13 mouse cellular contexts compared by ENCODE assay signal in genomic region chr6:76984773-76985172, GRCm38 (mm10).
DNase-seq lines count a peak whose midpoint lies in the region; ATAC-seq and TF ChIP-seq lines count a peak whose summit lies in the region.
"Had no signal": no experiment of that assay in that cellular context is flagged by ENCODE, and none has a peak within 500 bp of the region (broad histone marks: within the 10 kb centered on the region; RNA-seq: fewer than 3 reads in every experiment).

No protein-coding gene starts in this region.

- H3K36me3 ChIP-seq in hindbrain, postnatal 0 days (ENCODE audit: insufficient read depth, low read length) = no peaks in the 10 kb centered on the region
- no peaks in the 10 kb centered on the region for H3K36me3 ChIP-seq in hindbrain, embryonic 10.5 days
- H3K36me3 ChIP-seq in forebrain, embryonic 16.5 days (ENCODE audit: control insufficient read depth, insufficient read depth) = no peaks in the 10 kb centered on the region
- no peaks in the 10 kb centered on the region for H3K36me3 ChIP-seq in kidney, embryonic 14.5 days (ENCODE audit: control insufficient read depth, insufficient read depth, low read length)
- H3K36me3 ChIP-seq: liver, embryonic 15.5 days; midbrain, embryonic 12.5 days had no signal

- H3K4me1 ChIP-seq in hindbrain, postnatal 0 days (ENCODE audit: insufficient read depth, low read length) = no peaks in the 10 kb centered on the region
- no peaks in the 10 kb centered on the region for H3K4me1 ChIP-seq in hindbrain, embryonic 10.5 days (replicated peaks)
- H3K4me1 ChIP-seq in forebrain, embryonic 16.5 days (replicated peaks; ENCODE audit: control insufficient read depth, insufficient read depth, low read length) = peaks cover 10% of the 10 kb centered on the region
- H3K4me1 ChIP-seq in kidney, embryonic 14.5 days (ENCODE audit: control insufficient read depth, insufficient read depth, low read length) = no peaks in the 10 kb centered on the region
- H3K4me1 ChIP-seq in cerebellum, adult 2 months (ENCODE audit: control insufficient read depth, insufficient read depth, low read length) = no peaks in the 10 kb centered on the region
- H3K4me1 ChIP-seq: liver, embryonic 15.5 days; midbrain, embryonic 12.5 days had no signal

- no peak for ATAC-seq in hindbrain, postnatal 0 days
- ATAC-seq in forebrain, embryonic 16.5 days = peak; percentile 94
- ATAC-seq in kidney, embryonic 14.5 days (ENCODE audit: low FRiP score, low TSS enrichment) = no peak
- ATAC-seq: CD4-positive, CD25-positive, alpha-beta regulatory T cell, adult 4 months; hindbrain, embryonic 16.5 days had no signal

- H3K27me3 ChIP-seq in hindbrain, postnatal 0 days (ENCODE audit: insufficient read depth, low read length) = no peaks in the 10 kb centered on the region
- no peaks in the 10 kb centered on the region for H3K27me3 ChIP-seq in hindbrain, embryonic 10.5 days (ENCODE audit: insufficient read depth, poor library complexity, severe bottlenecking)
- H3K27me3 ChIP-seq in forebrain, embryonic 16.5 days (replicated peaks; ENCODE audit: control insufficient read depth, insufficient read depth, low read length) = no peaks in the 10 kb centered on the region
- no peaks in the 10 kb centered on the region for H3K27me3 ChIP-seq in kidney, embryonic 14.5 days (ENCODE audit: control insufficient read depth, insufficient read depth, low read length)
- no peaks in the 10 kb centered on the region for H3K27me3 ChIP-seq in cerebellum, adult 2 months (ENCODE audit: control insufficient read depth, insufficient read depth, low read length)
- H3K27me3 ChIP-seq: liver, embryonic 15.5 days; midbrain, embryonic 12.5 days had no signal

- no peak for TF ChIP-seq CTCF in hindbrain, postnatal 0 days (IDR thresholded peaks at IDR 0.05; ENCODE audit: low read depth)
- no peak for TF ChIP-seq CTCF in cerebellum, adult 2 months (IDR thresholded peaks at IDR 0.05; ENCODE audit: borderline replicate concordance, insufficient read depth, low read depth, low read length)

- H3K9me3 ChIP-seq in hindbrain, postnatal 0 days (ENCODE audit: low read length) = no peaks in the 10 kb centered on the region
- no peaks in the 10 kb centered on the region for H3K9me3 ChIP-seq in hindbrain, embryonic 10.5 days
- no peaks in the 10 kb centered on the region for H3K9me3 ChIP-seq in forebrain, embryonic 16.5 days (ENCODE audit: control insufficient read depth, low read length)
- no peaks in the 10 kb centered on the region for H3K9me3 ChIP-seq in kidney, embryonic 14.5 days (ENCODE audit: control insufficient read depth, low read length)
- H3K9me3 ChIP-seq: liver, embryonic 15.5 days; midbrain, embryonic 12.5 days had no signal

- H3K4me3 ChIP-seq in hindbrain, postnatal 0 days (ENCODE audit: low read length) = no peak overlapping the region
- no peak overlapping the region for H3K4me3 ChIP-seq in hindbrain, embryonic 10.5 days
- no peak overlapping the region for H3K4me3 ChIP-seq in forebrain, embryonic 16.5 days (replicated peaks; ENCODE audit: low read length)
- no peak overlapping the region for H3K4me3 ChIP-seq in kidney, embryonic 14.5 days (ENCODE audit: low read length)
- H3K4me3 ChIP-seq in cerebellum, adult 2 months (replicated peaks; ENCODE audit: insufficient read depth, low read depth, low read length) = no peak overlapping the region
- H3K4me3 ChIP-seq: erythroblast, embryonic 14.5 days; liver, embryonic 15.5 days; midbrain, embryonic 12.5 days had no signal

- H3K4me2 ChIP-seq in hindbrain, postnatal 0 days (ENCODE audit: low read depth, low read length) = no peak overlapping the region
- H3K4me2 ChIP-seq in forebrain, embryonic 16.5 days (ENCODE audit: low read length) = no peak overlapping the region
- H3K4me2 ChIP-seq in kidney, embryonic 14.5 days (replicated peaks; ENCODE audit: low read depth, low read length) = no peak overlapping the region
- H3K4me2 ChIP-seq: liver, embryonic 15.5 days; midbrain, embryonic 12.5 days had no signal

- peak; percentile 23 for DNase-seq in hindbrain, postnatal 0 days (ENCODE audit: low spot score)
- DNase-seq in hindbrain, embryonic 10.5 days (ENCODE audit: low spot score) = no peak
- DNase-seq in layer of hippocampus, adult 9-11 months = peak; percentile 85
- peak; percentile 17 for DNase-seq in right cerebral cortex, postnatal 14 days
- DNase-seq in cerebellum, adult 2 months = no peak
- DNase-seq: thymus, postnatal 4 days had no signal

- H3K9ac ChIP-seq in hindbrain, postnatal 0 days (replicated peaks; ENCODE audit: low read length) = no peak overlapping the region
- no peak overlapping the region for H3K9ac ChIP-seq in forebrain, embryonic 16.5 days (replicated peaks; ENCODE audit: low read depth, low read length)
- H3K9ac ChIP-seq in kidney, embryonic 14.5 days (ENCODE audit: low read depth, low read length) = no peak overlapping the region
- H3K9ac ChIP-seq: liver, embryonic 15.5 days; midbrain, embryonic 12.5 days had no signal

- TF ChIP-seq POLR2A in cerebellum, adult 2 months (IDR thresholded peaks at IDR 0.05; ENCODE audit: borderline replicate concordance, insufficient read depth, low read length) = no peak

- 62% methylated on average over 4 of the region's 4 CpGs for WGBS in hindbrain, postnatal 0 days
- 82% methylated on average over 4 of the region's 4 CpGs for WGBS in hindbrain, embryonic 10.5 days
- WGBS in forebrain, embryonic 16.5 days = 48% methylated on average over 4 of the region's 4 CpGs
- 94% methylated on average over 4 of the region's 4 CpGs for WGBS in kidney, embryonic 14.5 days
- WGBS in cerebellum, adult 2 months = 83% methylated on average over 4 of the region's 4 CpGs

- H3K27ac ChIP-seq in hindbrain, postnatal 0 days = no peak overlapping the region
- H3K27ac ChIP-seq in hindbrain, embryonic 10.5 days = no peak overlapping the region
- H3K27ac ChIP-seq in forebrain, embryonic 16.5 days (ENCODE audit: low read length) = no peak overlapping the region
- H3K27ac ChIP-seq in kidney, embryonic 14.5 days (ENCODE audit: low read depth, low read length) = no peak overlapping the region
- H3K27ac ChIP-seq in cerebellum, adult 2 months (ENCODE audit: insufficient read depth, low read length) = no peak overlapping the region
- H3K27ac ChIP-seq: liver, embryonic 15.5 days; midbrain, embryonic 12.5 days had no signal

Comparison
In these comparisons a context has a peak if more than half of its experiments do, and no peak if none do; other contexts are left out.
1. DNase-seq: peak in hindbrain, postnatal 0 days (single experiment), layer of hippocampus, adult 9-11 months (single experiment) and right cerebral cortex, postnatal 14 days (single experiment); none in hindbrain, embryonic 10.5 days (single experiment) and cerebellum, adult 2 months (0 of 2).